Mouse (Mus musculus) MEL (cell line): ENCODE measurements around the gene Rgcc.

Source experiments
- CTCF ChIP-seq, 3 experiments: IDR thresholded peaks in 2 of 3; conservative IDR thresholded peaks in 1 of 3; 2 replicates each; pipeline ENCODE4 v1.5.1; 2011 to 2012; ENCODE audit warnings: low read length in 3 of 3, low read depth in 2 of 3, mild to moderate bottlenecking in 2 of 3, improper control_type of control experiment in 1 of 3, inconsistent platforms in 1 of 3, mixed read lengths in 1 of 3, moderate library complexity in 1 of 3; ENCODE audit not compliant: control insufficient read depth in 1 of 3, insufficient read depth in 1 of 3, poor library complexity in 1 of 3, severe bottlenecking in 1 of 3
- MYC ChIP-seq: IDR thresholded peaks from 2 replicates; pipeline ENCODE4 v1.6.1; 2011; ENCODE audit warnings: low read depth, mild to moderate bottlenecking, low read length, improper control_type of control experiment, moderate library complexity

DNA sequence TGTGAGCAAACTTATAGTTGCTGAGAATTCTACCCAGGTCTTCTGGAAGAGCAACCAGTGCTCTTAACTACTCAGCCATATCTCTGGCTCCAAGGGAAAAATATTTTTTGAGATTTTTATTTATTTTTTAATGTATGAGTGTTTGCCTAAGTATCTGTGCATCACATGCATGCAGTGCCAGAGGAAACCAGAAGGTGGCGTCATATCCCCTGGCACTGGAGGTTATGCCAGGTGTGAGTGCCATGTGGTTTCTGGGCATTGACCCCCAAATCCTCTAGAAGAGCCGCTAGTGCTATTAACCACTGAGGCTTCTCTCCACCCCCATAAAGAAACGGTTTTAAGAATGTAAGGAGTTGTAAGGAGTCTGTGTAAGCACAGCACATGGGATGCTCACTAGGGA lies 13.2 kb downstream of the Rgcc start:
- TF ChIP-seq MYC (no peak), CTCF (IDR thresholded peaks at IDR 0.05 in 2 of 3, conservative IDR thresholded peaks at IDR 0.05 in 1 of 3; ENCODE audit: control insufficient read depth in 1 of 3, insufficient read depth in 1 of 3, low read depth in 2 of 3, low read length in 3 of 3, poor library complexity in 1 of 3, severe bottlenecking in 1 of 3) (peak; percentile 50 to 57 (median 54); a peak in 5 of 6 replicates)
